Comparison of ENCODE assay signal across 8 mouse cellular contexts in the genomic region with DNA sequence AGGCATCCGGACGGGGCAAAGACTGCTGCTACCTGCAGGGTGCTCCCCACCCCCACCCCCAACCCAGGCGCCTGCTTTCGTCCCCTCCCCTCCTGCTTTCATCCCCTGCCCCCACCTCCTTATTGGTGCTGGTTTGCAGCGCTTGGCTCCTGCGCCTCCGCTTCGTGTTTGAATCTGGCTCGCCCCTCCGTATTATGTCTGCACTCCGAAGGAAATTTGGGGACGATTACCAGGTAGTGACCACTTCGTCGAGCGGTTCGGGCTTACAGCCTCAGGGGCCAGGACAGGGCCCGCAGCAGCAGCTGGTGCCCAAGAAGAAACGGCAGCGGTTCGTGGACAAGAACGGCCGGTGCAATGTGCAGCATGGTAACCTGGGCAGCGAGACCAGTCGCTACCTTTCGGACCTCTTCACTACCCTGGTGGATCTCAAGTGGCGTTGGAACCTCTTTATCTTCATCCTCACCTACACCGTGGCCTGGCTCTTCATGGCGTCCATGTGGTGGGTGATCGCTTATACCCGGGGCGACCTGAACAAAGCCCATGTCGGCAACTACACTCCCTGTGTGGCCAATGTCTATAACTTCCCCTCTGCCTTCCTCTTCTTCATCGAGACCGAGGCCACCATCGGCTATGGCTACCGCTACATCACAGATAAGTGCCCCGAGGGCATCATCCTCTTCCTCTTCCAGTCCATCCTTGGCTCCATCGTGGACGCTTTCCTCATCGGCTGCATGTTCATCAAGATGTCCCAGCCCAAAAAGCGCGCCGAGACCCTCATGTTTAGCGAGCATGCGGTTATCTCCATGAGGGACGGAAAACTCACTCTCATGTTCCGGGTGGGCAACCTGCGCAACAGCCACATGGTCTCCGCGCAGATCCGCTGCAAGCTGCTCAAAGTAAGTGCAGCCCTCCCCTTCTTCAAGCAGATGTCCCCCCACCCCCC. TPM values are rescaled to one million over a fixed set of nuclear protein-coding genes. Genes with fewer than 3 reads are reported as not detected.
DNase-seq lines count a peak whose midpoint lies in the region; ATAC-seq and TF ChIP-seq lines count a peak whose summit lies in the region.

No protein-coding gene starts in this region.

- H3K9me3 ChIP-seq in forebrain, postnatal 0 days (ENCODE audit: low read length), result no peaks in the 10 kb centered on the region
- no peaks in the 10 kb centered on the region for H3K9me3 ChIP-seq in midbrain, embryonic 13.5 days

- 0 out of 2 replicates have a peak, but pooled peaks cover 12% of the 10 kb centered on the region for H3K4me1 ChIP-seq in forebrain, postnatal 0 days (ENCODE audit: insufficient read depth)
- peaks cover 24% of the 10 kb centered on the region for H3K4me1 ChIP-seq in midbrain, embryonic 13.5 days (replicated peaks)

- no peak overlapping the region; the same call in 1 of the 2 replicates for H3K27ac ChIP-seq in forebrain, postnatal 0 days (ENCODE audit: low read depth, low read length)
- no peak overlapping the region for H3K27ac ChIP-seq in midbrain, embryonic 13.5 days

- peak overlapping the region; percentile 74 for H3K9ac ChIP-seq in forebrain, postnatal 0 days
- H3K9ac ChIP-seq in midbrain, embryonic 13.5 days (replicated peaks), result peak overlapping the region; percentile 73

- ATAC-seq in forebrain, postnatal 0 days, result peak; percentile 41
- ATAC-seq in midbrain, embryonic 13.5 days, result peak; percentile 72
- no peak for ATAC-seq in inflammation-experienced regulatory T-cells, adult 6 months

- no peak for TF ChIP-seq CTCF in forebrain, postnatal 0 days (IDR thresholded peaks at IDR 0.05; ENCODE audit: low read depth)

- H3K36me3 ChIP-seq in forebrain, postnatal 0 days (ENCODE audit: insufficient read depth), result no peaks in the 10 kb centered on the region
- H3K36me3 ChIP-seq in midbrain, embryonic 13.5 days, result no peaks in the 10 kb centered on the region

- WGBS in forebrain, postnatal 0 days, result 1% methylated on average over 51 of the region's 51 CpGs
- WGBS in midbrain, embryonic 13.5 days, result under 1% methylated on average over 51 of the region's 51 CpGs

- peak overlapping the region; percentile 87 for H3K4me2 ChIP-seq in forebrain, postnatal 0 days (ENCODE audit: low read depth)
- H3K4me2 ChIP-seq in midbrain, embryonic 13.5 days (replicated peaks), result peak overlapping the region; percentile 91

- no peaks in the 10 kb centered on the region for H3K27me3 ChIP-seq in forebrain, postnatal 0 days (ENCODE audit: insufficient read depth, low read length)
- H3K27me3 ChIP-seq in midbrain, embryonic 13.5 days, result peaks cover 19% of the 10 kb centered on the region

- H3K4me3 ChIP-seq in forebrain, postnatal 0 days (ENCODE audit: low read depth, low read length), result peak overlapping the region; percentile 69
- peak overlapping the region; percentile 67 for H3K4me3 ChIP-seq in midbrain, embryonic 13.5 days (replicated peaks)

- DNase-seq in ZHBTc4 (ENCODE audit: low read depth, low spot score), result peak; percentile 51
- DNase-seq in cerebellum, adult 8-10 months, result peak; percentile 43
- DNase-seq in forebrain, postnatal 0 days, result peak; percentile 49
- DNase-seq in layer of hippocampus, postnatal 14 days (ENCODE audit: low spot score in 2 of 2), result peak; percentile 35 to 38
- peak; percentile 40 for DNase-seq in testis, postnatal 10 days (ENCODE audit: low spot score)
- DNase-seq in B cell, adult 2 months, result no peak

RNA-seq across cellular contexts. Expression of a gene that starts 1.5 kb away (rescaled TPM):
- total RNA-seq in forebrain, postnatal 0 days (2014; rRNA removed), result 20.5 and 22.1 TPM in 2 replicates
- 3.8 and 5.9 TPM in 2 replicates for polyA plus RNA-seq in forebrain, postnatal 0 days (2015; fragmentation: Nextera tagmentation; extraction: Ambion mirVana)
- 10 to 100 TPM; 76.3 to 89.1 TPM for total RNA-seq in layer of hippocampus, postnatal 14 days (2021)
- 2.4 and 2.7 TPM in 2 replicates for polyA plus RNA-seq in midbrain, embryonic 13.5 days (2015; fragmentation: Nextera tagmentation; extraction: Ambion mirVana)
- polyA plus RNA-seq in inflammation-experienced regulatory T-cells, adult 6 months (2017; shearing (Covaris generic)), result not detected

Comparison
In these comparisons a context has a peak if more than half of its experiments do, and no peak if none do; other contexts are left out.
1. DNase-seq: peak in ZHBTc4 (single experiment), cerebellum, adult 8-10 months (single experiment), forebrain, postnatal 0 days (single experiment), layer of hippocampus, postnatal 14 days (2 of 2) and testis, postnatal 10 days (single experiment); none in B cell, adult 2 months (0 of 2).